Mouse (Mus musculus) embryonic facial prominence, embryonic 14.5 days (tissue): ENCODE data around the gene Utp6. TPM values are rescaled to one million over a fixed set of nuclear protein-coding genes. Genes with fewer than 3 reads are reported as not detected.
A peak's percentile ranks its signal among the peaks of the same experiment; 100 is the strongest.
"Not testable (repeated sequence)": the region's sequence is repeated elsewhere in the genome, so short reads cannot be mapped to it uniquely, and the experiment has no call there.

Experiments used
- ATAC-seq: fragments of 200-750 bp; cut with Nextera tagmentation; 2 replicates; pipeline ENCODE4 v1.8.0; 2017; ENCODE audit warnings: low read depth, moderate number of reproducible peaks, moderate TSS enrichment
- DNase-seq: peaks from one replicate; pipeline ENCODE4 v3.0.0-alpha.2; 2015; ENCODE audit warnings: low spot score
- H3K27ac ChIP-seq: fragments of 300-500 bp; sonication (generic); replicated peaks from 2 replicates; pipeline ENCODE4 v1.5.1; 2014; ENCODE audit warnings: low read depth, mild to moderate bottlenecking, low read length, moderate library complexity
- H3K27me3 ChIP-seq: fragments of 300-500 bp; sonication (generic); replicated peaks from 2 replicates; pipeline ENCODE4 v1.6.1; 2014; ENCODE audit warnings: low read length; ENCODE audit not compliant: control insufficient read depth, insufficient read depth
- H3K36me3 ChIP-seq: fragments of 300-500 bp; sonication (generic); 2 replicates; pipeline ENCODE4 v1.6.1; 2014; ENCODE audit warnings: low read length, mixed read lengths; ENCODE audit not compliant: control insufficient read depth, insufficient read depth
- H3K4me1 ChIP-seq: fragments of 300-500 bp; sonication (generic); 2 replicates; pipeline ENCODE4 v1.6.1; 2014; ENCODE audit warnings: antibody characterized with exemption, low read length; ENCODE audit not compliant: control insufficient read depth, insufficient read depth
- H3K4me2 ChIP-seq: fragments of 300-500 bp; sonication (generic); 2 replicates; pipeline ENCODE4 v1.6.1; 2014; ENCODE audit warnings: low read depth, mild to moderate bottlenecking, low read length, moderate library complexity, mixed read lengths
- H3K4me3 ChIP-seq: fragments of 300-500 bp; sonication (generic); 2 replicates; pipeline ENCODE4 v1.5.1; 2014; ENCODE audit warnings: low read depth, mild to moderate bottlenecking, low read length
- H3K9ac ChIP-seq: fragments of 300-500 bp; sonication (generic); 2 replicates; pipeline ENCODE4 v1.6.1; 2014; ENCODE audit warnings: low read depth, mild to moderate bottlenecking, low read length, moderate library complexity, mixed read lengths
- H3K9me3 ChIP-seq: fragments of 300-500 bp; sonication (generic); 2 replicates; pipeline ENCODE4 v1.6.1; 2016; ENCODE audit warnings: low read length; ENCODE audit not compliant: control insufficient read depth
- WGBS: fragments of 180-500 bp; shearing (Covaris S2); extraction: QIAGEN DNeasy Blood & Tissue Kit; methylation state at CpG from one replicate; pipeline ENCODE4 v1.1.7; 2014; 5-methylcytosine and 5-hydroxymethylcytosine counted together
- polyA plus RNA-seq: library from polyadenylated mRNA; unstranded; fragments of >200 nt; fragmentation: Nextera tagmentation; extraction: Ambion mirVana; gene quantifications from 2 replicates; pipeline ENCODE4 v1.2.1, GENCODE M21; 2014

Utp6 gene
- polyA plus RNA-seq, 1 experiment from 2014 or later = 46.9 TPM

DNA sequence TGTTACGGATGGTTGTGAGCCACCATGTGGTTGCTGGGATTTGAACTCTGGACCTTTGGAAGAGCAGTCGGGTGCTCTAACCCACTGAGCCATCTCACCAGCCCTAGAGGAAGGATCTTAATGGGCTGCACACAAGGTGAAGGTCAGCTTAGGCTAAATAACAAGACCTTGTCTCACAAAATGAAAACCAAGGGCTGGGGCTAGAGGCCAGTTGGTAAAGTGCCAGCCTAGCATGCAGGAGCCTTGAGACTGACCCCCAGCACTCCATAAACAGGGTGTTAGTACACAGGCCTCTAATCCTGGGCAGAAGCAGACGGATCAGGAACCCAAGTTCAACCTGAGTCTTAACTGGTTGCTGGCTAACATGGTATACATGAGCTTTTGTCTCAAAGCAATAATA, 25.7 kb upstream of the Utp6 start:
- H3K36me3 ChIP-seq = no peaks in the 10 kb centered on the region
- DNase-seq = no peak
- WGBS = 79% methylated on average over 3 of the region's 3 CpGs
- H3K9ac ChIP-seq = no peak overlapping the region
- no peak for ATAC-seq
- H3K27me3 ChIP-seq = no peaks in the 10 kb centered on the region
- no peaks in the 10 kb centered on the region for H3K9me3 ChIP-seq
- no peak overlapping the region for H3K4me2 ChIP-seq
- H3K27ac ChIP-seq = no peak overlapping the region
- H3K4me3 ChIP-seq = no peak overlapping the region
- H3K4me1 ChIP-seq = no peaks in the 10 kb centered on the region

DNA sequence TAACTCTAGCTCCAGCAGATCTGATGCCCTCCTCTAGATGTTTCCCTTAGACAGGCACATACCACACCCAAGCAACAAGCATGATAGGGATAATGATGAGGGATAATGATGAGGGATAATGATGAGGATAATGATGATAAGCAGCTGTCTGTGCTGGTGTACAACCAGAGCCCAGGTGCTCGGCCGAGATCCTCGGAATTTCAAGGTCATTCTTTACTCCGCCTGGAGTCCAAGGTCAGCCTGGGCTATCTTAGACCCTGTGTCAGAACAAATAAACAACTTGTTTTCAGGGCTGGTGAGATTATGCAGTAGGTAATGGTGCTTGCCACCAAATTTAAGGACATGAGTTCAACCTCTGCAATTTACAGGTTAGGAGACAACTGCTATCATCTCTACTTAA, 24.7 kb upstream of the Utp6 start:
- 87% methylated on average over 4 of the region's 4 CpGs for WGBS
- no peak for ATAC-seq
- H3K4me3 ChIP-seq = no peak overlapping the region
- H3K9me3 ChIP-seq = no peaks in the 10 kb centered on the region
- H3K27ac ChIP-seq = no peak overlapping the region
- H3K4me2 ChIP-seq = no peak overlapping the region
- H3K9ac ChIP-seq = no peak overlapping the region
- no peaks in the 10 kb centered on the region for H3K27me3 ChIP-seq
- no peaks in the 10 kb centered on the region for H3K4me1 ChIP-seq
- H3K36me3 ChIP-seq = no peaks in the 10 kb centered on the region
- DNase-seq = no peak

DNA sequence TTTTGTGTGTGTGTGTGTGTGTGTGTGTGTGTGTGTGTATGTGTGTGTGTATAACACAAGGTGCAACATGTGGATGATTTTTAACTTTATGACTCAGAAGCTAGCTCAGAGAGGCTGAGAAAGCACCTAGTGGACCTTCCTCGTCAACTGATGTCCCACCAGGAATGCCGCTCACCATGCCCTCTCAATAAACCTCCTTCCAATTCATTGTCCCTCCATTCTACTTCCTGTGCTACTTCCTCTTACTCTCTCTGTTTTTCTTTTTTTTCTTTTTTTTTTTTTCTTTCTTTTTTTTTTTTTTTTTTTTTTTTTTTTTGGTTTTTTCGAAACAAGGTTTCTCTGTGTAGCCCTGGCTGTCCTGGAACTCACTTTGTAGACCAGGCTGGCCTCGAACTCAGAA, 15.6 kb upstream of the Utp6 start:
- not testable (repeated sequence) for ATAC-seq, H3K9me3 ChIP-seq, H3K4me2 ChIP-seq, H3K4me3 ChIP-seq, H3K36me3 ChIP-seq, DNase-seq, H3K9ac ChIP-seq, H3K4me1 ChIP-seq, H3K27ac ChIP-seq
- 79% methylated on average over 3 of the region's 4 CpGs for WGBS
- peaks cover 27% of the 10 kb centered on the region for H3K27me3 ChIP-seq

DNA sequence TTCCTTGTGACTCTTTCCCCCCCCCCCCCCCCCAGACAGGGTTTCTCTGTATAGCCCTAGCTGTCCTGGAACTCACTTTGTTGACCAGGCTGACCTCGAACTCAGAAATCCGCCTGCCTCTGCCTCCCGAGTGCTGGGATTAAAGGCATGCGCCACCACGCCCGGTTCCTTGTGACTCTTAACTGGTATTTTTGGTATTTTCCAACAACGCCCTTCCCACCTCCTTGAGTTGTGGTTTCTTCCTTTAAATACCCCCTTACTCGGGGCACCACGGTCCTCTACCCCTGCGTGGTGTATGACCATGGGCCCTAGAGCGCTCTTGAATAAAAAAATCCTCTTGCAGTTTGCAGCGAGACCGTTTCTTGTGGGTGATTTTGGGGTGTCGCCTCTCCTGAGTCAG, 14.9 kb upstream of the Utp6 start:
- not testable (repeated sequence) for H3K27ac ChIP-seq, ATAC-seq, H3K36me3 ChIP-seq, H3K4me3 ChIP-seq, DNase-seq, H3K9ac ChIP-seq, H3K9me3 ChIP-seq, H3K4me1 ChIP-seq, H3K4me2 ChIP-seq
- 94% methylated on average over 13 of the region's 14 CpGs for WGBS
- H3K27me3 ChIP-seq = peaks cover 30% of the 10 kb centered on the region

GRCm38 (mm10) chr11:79976645-79977044, 14.5 kb upstream of the Utp6 start:
- not testable (repeated sequence) for DNase-seq, ATAC-seq, H3K4me3 ChIP-seq, H3K4me2 ChIP-seq, H3K4me1 ChIP-seq, H3K36me3 ChIP-seq, H3K9me3 ChIP-seq, H3K27ac ChIP-seq, H3K9ac ChIP-seq
- 83% methylated on average over 6 of the region's 6 CpGs for WGBS
- H3K27me3 ChIP-seq = peaks cover 30% of the 10 kb centered on the region

- no peak for DNase-seq
These were observed 14.0 kb upstream of the Utp6 start for GRCm38 (mm10) chr11:79976222-79976621.

GRCm38 (mm10) chr11:79975377-79975776, 13.2 kb upstream of the Utp6 start:
- no peak for ATAC-seq
- WGBS = 69% methylated on average over 2 of the region's 2 CpGs

More at GRCm38 (mm10) chr11:79976222-79976621, 14.0 kb upstream of the Utp6 start:
- 91% methylated on average over 1 of the region's 1 CpGs for WGBS
- no peaks in the 10 kb centered on the region for H3K9me3 ChIP-seq
- no peaks in the 10 kb centered on the region for H3K36me3 ChIP-seq
- H3K4me3 ChIP-seq = no peak overlapping the region
- peaks cover 30% of the 10 kb centered on the region for H3K27me3 ChIP-seq
- no peak overlapping the region for H3K9ac ChIP-seq
- no peak for ATAC-seq
- H3K4me2 ChIP-seq = no peak overlapping the region
- H3K4me1 ChIP-seq = no peaks in the 10 kb centered on the region
- H3K27ac ChIP-seq = no peak overlapping the region

DNA sequence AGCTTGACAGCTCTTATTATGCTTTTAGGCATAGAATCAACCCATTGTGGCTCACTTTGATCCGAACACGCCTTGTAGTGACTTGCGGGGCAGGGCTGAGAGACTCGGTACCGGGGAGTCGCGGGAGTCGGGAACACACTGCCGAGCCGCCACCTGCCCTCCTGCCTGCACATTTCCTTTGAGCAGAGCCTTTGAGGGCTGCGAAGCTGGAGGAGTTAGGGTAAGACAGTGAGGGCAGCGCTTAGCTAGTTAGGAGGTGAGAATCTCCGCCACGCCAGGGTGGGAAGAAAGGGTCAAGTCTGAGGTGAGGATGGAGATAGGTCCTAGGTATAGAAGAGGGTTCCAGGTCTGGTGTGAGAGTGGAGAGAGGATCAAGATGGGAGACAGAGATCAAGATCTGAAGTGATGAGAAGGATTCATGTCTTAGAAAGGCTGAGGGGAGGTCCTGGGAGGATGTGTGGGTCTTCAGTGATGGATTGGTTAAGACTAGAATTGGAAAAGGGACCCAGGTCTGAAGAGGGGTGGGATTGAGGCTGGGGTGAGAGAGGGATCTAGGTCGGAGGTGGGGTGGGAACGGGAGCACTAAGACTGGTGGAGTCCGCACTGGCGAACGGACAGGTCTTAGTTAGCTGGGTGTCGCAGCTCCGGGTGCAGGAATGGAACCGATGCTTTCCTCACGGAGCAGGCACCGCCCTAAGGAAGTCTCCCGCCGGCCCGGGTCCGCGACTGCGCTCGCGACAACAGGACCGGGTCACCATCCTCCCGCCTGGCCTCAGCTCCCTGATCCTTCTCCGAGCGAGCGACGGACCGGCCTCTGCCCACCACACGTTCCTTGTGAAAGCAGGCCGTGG, 11.7 kb upstream of the Utp6 start:
- under 1% methylated on average over 29 of the region's 41 CpGs for WGBS
- peak; percentile 60 for ATAC-seq
- H3K4me1 ChIP-seq = no peaks in the 10 kb centered on the region

More at GRCm38 (mm10) chr11:79975377-79975776, 13.2 kb upstream of the Utp6 start:
- no peak overlapping the region for H3K9ac ChIP-seq
- peaks cover 30% of the 10 kb centered on the region for H3K27me3 ChIP-seq
- H3K9me3 ChIP-seq = no peaks in the 10 kb centered on the region
- H3K4me2 ChIP-seq = no peak overlapping the region
- DNase-seq = no peak
- no peak overlapping the region for H3K4me3 ChIP-seq
- no peaks in the 10 kb centered on the region for H3K4me1 ChIP-seq
- H3K27ac ChIP-seq = no peak overlapping the region
- H3K36me3 ChIP-seq = no peaks in the 10 kb centered on the region

DNA sequence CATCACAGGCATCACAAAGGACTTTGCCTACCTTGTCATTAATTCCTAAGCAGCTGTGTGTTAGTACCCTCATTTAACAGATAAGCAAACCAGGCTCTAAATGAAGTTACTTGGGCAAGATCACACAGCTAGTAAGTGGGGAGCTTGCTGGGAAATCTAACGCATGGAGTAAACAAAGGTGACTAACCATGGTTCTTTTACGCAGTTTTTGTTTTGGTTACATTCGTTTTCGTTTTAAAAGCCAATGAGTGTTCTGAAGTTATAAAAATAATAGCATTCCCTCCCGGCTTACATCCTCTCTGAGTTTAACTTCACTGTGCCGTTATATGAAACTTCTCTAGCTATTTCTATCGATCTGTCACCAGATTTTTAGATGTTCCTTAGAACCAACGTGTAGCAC, 10.9 kb upstream of the Utp6 start:
- Histone ChIP-seq H3K27ac (no peak overlapping the region), H3K4me2 (peak overlapping the region; percentile 79), H3K9me3 (no peaks in the 10 kb centered on the region), H3K4me3 (peak overlapping the region; percentile 47), H3K9ac (no peak overlapping the region), H3K4me1 (no peaks in the 10 kb centered on the region), H3K27me3 (peaks cover 30% of the 10 kb centered on the region), H3K36me3 (no peaks in the 10 kb centered on the region)
- DNase-seq (no peak), ATAC-seq (no peak)
- WGBS = 18% methylated on average over 8 of the region's 8 CpGs

More for the DNA sequence above, 11.7 kb upstream of the Utp6 start:
- Histone ChIP-seq H3K27ac (no peak overlapping the region), H3K27me3 (peaks cover 30% of the 10 kb centered on the region), H3K4me2 (peak overlapping the region; percentile 79), H3K9ac (peak overlapping the region; percentile 58), H3K9me3 (no peaks in the 10 kb centered on the region), H3K36me3 (no peaks in the 10 kb centered on the region), H3K4me3 (peak overlapping the region; percentile 47)
- DNase-seq = peak; percentile 46
